Mouse (Mus musculus) spleen, postnatal 14 days (tissue): ENCODE data around the gene Usp36.
"Not testable (repeated sequence)": the region's sequence is repeated elsewhere in the genome, so short reads cannot be mapped to it uniquely, and the experiment has no call there.

ENCODE experiments used
- DNase-seq, 2 experiments: peaks; one replicate each; pipeline ENCODE4 v3.0.0; 2021 to 2022; ENCODE audit warnings: low spot score in 2 of 2

Usp36 gene

GRCm38 (mm10) chr11:118289999-118290889 is at the start of gene Usp36:
Usp36 (minus strand) TSS chr11:118290244.
- peak; percentile 93 to 97 for DNase-seq

- DNase-seq, result no peak
Observed at GRCm38 (mm10) chr11:118337491-118338168, 47.6 kb upstream of the Usp36 start.

GRCm38 (mm10) chr11:118333431-118333830 is 43.4 kb upstream of the Usp36 start:
- no peak for DNase-seq

- DNase-seq, result no peak
Observed at GRCm38 (mm10) chr11:118332376-118332775, 42.3 kb upstream of the Usp36 start.

GRCm38 (mm10) chr11:118330777-118331176 is 40.7 kb upstream of the Usp36 start:
- no peak for DNase-seq

GRCm38 (mm10) chr11:118330361-118330760 is 40.3 kb upstream of the Usp36 start:
- no peak for DNase-seq

GRCm38 (mm10) chr11:118328947-118329346 is 38.9 kb upstream of the Usp36 start:
- no peak for DNase-seq

- DNase-seq, result no peak
Observed at GRCm38 (mm10) chr11:118328511-118328910, 38.5 kb upstream of the Usp36 start.

- no peak for DNase-seq
Observed at GRCm38 (mm10) chr11:118326991-118327971, 37.2 kb upstream of the Usp36 start.

GRCm38 (mm10) chr11:118326491-118326890 is 36.4 kb upstream of the Usp36 start:
- no peak for DNase-seq

- no peak for DNase-seq
Observed at GRCm38 (mm10) chr11:118324541-118324940, 34.5 kb upstream of the Usp36 start.

- DNase-seq, result no peak
Observed at GRCm38 (mm10) chr11:118323974-118324373, 33.9 kb upstream of the Usp36 start.

- no peak for DNase-seq
Observed at GRCm38 (mm10) chr11:118322647-118323046, 32.6 kb upstream of the Usp36 start.

GRCm38 (mm10) chr11:118321971-118322370 is 31.9 kb upstream of the Usp36 start:
- no peak for DNase-seq

- DNase-seq, result no peak
Observed at GRCm38 (mm10) chr11:118321500-118321899, 31.5 kb upstream of the Usp36 start.

GRCm38 (mm10) chr11:118318678-118319077 is 28.6 kb upstream of the Usp36 start:
- DNase-seq, result peak in 1 of 2 experiments; percentile 50

- DNase-seq, result no peak
Observed at GRCm38 (mm10) chr11:118317129-118317528, 27.1 kb upstream of the Usp36 start.

- no peak for DNase-seq
Observed at GRCm38 (mm10) chr11:118316231-118316806, 26.3 kb upstream of the Usp36 start.

GRCm38 (mm10) chr11:118312132-118312723 is 22.2 kb upstream of the Usp36 start:
- no peak for DNase-seq

- not testable (repeated sequence) for DNase-seq
Observed at GRCm38 (mm10) chr11:118307962-118308361, 17.9 kb upstream of the Usp36 start.

- not testable (repeated sequence) for DNase-seq
Observed at GRCm38 (mm10) chr11:118303959-118304358, 13.9 kb upstream of the Usp36 start.
